Mouse (Mus musculus) CH12.LX (cell line): ENCODE data around the gene Acox3. TPM values are rescaled to one million over a fixed set of nuclear protein-coding genes. Genes with fewer than 3 reads are reported as not detected.
A peak's percentile ranks its signal among the peaks of the same experiment; 100 is the strongest.

ENCODE experiments used
- DNase-seq: peaks from one replicate; pipeline ENCODE4 v3.0.0-alpha.2; 2013; ENCODE audit errors: extremely low read depth
- H3K27ac ChIP-seq: 2 replicates; pipeline ENCODE4 v1.5.1; 2012; ENCODE audit warnings: low read depth, mild to moderate bottlenecking, control low read depth, moderate library complexity; ENCODE audit not compliant: insufficient read depth
- H3K27me3 ChIP-seq: replicated peaks from 2 replicates; pipeline ENCODE3; 2012; ENCODE audit warnings: inconsistent platforms
- H3K36me3 ChIP-seq, 2 experiments: replicated peaks in 1 of 2; 2 replicates each; pipeline versions ENCODE3 to v1.6.1; 2012; ENCODE audit warnings: inconsistent platforms in 1 of 2, low read length in 1 of 2, mild to moderate bottlenecking in 1 of 2, mixed read lengths in 1 of 2, moderate library complexity in 1 of 2; ENCODE audit not compliant: control insufficient read depth in 1 of 2, insufficient read depth in 1 of 2
- H3K4me1 ChIP-seq, 2 experiments: 2 replicates each; pipeline ENCODE4 v1.6.1; 2012; ENCODE audit warnings: inconsistent platforms in 1 of 2, moderate library complexity in 1 of 2; ENCODE audit not compliant: insufficient read depth in 2 of 2, control insufficient read depth in 1 of 2
- H3K4me2 ChIP-seq: 2 replicates; pipeline ENCODE4 v1.6.1; 2012; ENCODE audit warnings: low read depth, mild to moderate bottlenecking, control low read depth; ENCODE audit not compliant: poor library complexity, insufficient read depth, severe bottlenecking
- H3K4me3 ChIP-seq, 3 experiments: fragments of 150-350 bp in 1 of 3; sonication (generic) in 1 of 3; replicated peaks in 1 of 3; 2 replicates each; pipeline versions ENCODE3 to v1.5.1; 2011 to 2012; ENCODE audit warnings: low read depth in 2 of 3, low read length in 2 of 3, mild to moderate bottlenecking in 2 of 3, moderate library complexity in 2 of 3, control low read depth in 1 of 3, improper control_type of control experiment in 1 of 3, inconsistent platforms in 1 of 3, mixed read lengths in 1 of 3; ENCODE audit not compliant: poor library complexity in 1 of 3
- H3K79me2 ChIP-seq: replicated peaks from 2 replicates; pipeline ENCODE4 v1.6.1; 2012; ENCODE audit warnings: mild to moderate bottlenecking, moderate library complexity; ENCODE audit not compliant: control insufficient read depth, poor library complexity, insufficient read depth, severe bottlenecking; ENCODE audit errors: extremely low read depth
- H3K9ac ChIP-seq: 2 replicates; pipeline ENCODE4 v1.6.1; 2012; ENCODE audit warnings: low read depth, mild to moderate bottlenecking, control low read depth, moderate library complexity; ENCODE audit not compliant: insufficient read depth
- H3K9me3 ChIP-seq: replicated peaks from 2 replicates; pipeline ENCODE3; 2012; ENCODE audit warnings: low read length, inconsistent platforms, mixed read lengths
- BHLHE40 ChIP-seq: IDR thresholded peaks from 2 replicates; pipeline ENCODE4 v1.6.1; 2011; ENCODE audit warnings: mild to moderate bottlenecking, low read depth, low read length, improper control_type of control experiment
- CHD2 ChIP-seq: IDR thresholded peaks from 2 replicates; pipeline ENCODE4 v1.6.1; 2011; ENCODE audit warnings: low read length, improper control_type of control experiment
- CTCF ChIP-seq, 2 experiments: IDR thresholded peaks in 1 of 2; conservative IDR thresholded peaks in 1 of 2; 2 replicates each; pipeline ENCODE4 v1.5.1; 2011 to 2012; ENCODE audit warnings: low read depth in 2 of 2, low read length in 2 of 2, improper control_type of control experiment in 1 of 2, inconsistent platforms in 1 of 2, mild to moderate bottlenecking in 1 of 2, moderate library complexity in 1 of 2
- E2F4 ChIP-seq: IDR thresholded peaks from 2 replicates; pipeline ENCODE4 v1.6.1; 2011; ENCODE audit warnings: low read depth, low read length, improper control_type of control experiment; ENCODE audit not compliant: insufficient replicate concordance
- HCFC1 ChIP-seq: IDR thresholded peaks from 2 replicates; pipeline ENCODE4 v1.6.1; 2012; ENCODE audit warnings: low read depth, mild to moderate bottlenecking, inconsistent platforms, low read length, improper control_type of control experiment
- JUN ChIP-seq: IDR thresholded peaks from 2 replicates; pipeline ENCODE4 v1.6.1; 2011; ENCODE audit warnings: low read depth, mild to moderate bottlenecking, low read length, improper control_type of control experiment, moderate library complexity; ENCODE audit not compliant: insufficient read depth
- MAFK ChIP-seq: IDR thresholded peaks from 2 replicates; pipeline ENCODE4 v1.6.1; 2011; ENCODE audit warnings: low read length, improper control_type of control experiment; ENCODE audit not compliant: insufficient replicate concordance
- MXI1 ChIP-seq: IDR thresholded peaks from 2 replicates; pipeline ENCODE4 v1.6.1; 2011; ENCODE audit warnings: mild to moderate bottlenecking, low read depth, low read length, improper control_type of control experiment
- MYC ChIP-seq: IDR thresholded peaks from 2 replicates; pipeline ENCODE4 v1.6.1; 2011; ENCODE audit warnings: low read depth, mild to moderate bottlenecking, improper control_type of control experiment, low read length
- NELFE ChIP-seq: IDR thresholded peaks from 2 replicates; pipeline ENCODE4 v1.6.1; 2011; ENCODE audit warnings: low read depth, low read length, improper control_type of control experiment
- NRF1 ChIP-seq: IDR thresholded peaks from 2 replicates; pipeline ENCODE4 v1.6.1; 2014; ENCODE audit warnings: low read depth, mild to moderate bottlenecking, inconsistent platforms, low read length, improper control_type of control experiment, moderate library complexity
- PAX5 ChIP-seq: IDR thresholded peaks from 2 replicates; pipeline ENCODE4 v1.6.1; 2012; ENCODE audit warnings: low read length, inconsistent platforms, mixed read lengths
- RAD21 ChIP-seq: IDR thresholded peaks from 2 replicates; pipeline ENCODE4 v1.6.1; 2011; ENCODE audit warnings: low read depth, mild to moderate bottlenecking, low read length, improper control_type of control experiment, moderate library complexity
- RCOR1 ChIP-seq: conservative IDR thresholded peaks from 2 replicates; pipeline ENCODE4 v1.6.1; 2012; ENCODE audit warnings: low read depth, mild to moderate bottlenecking, inconsistent platforms, low read length, improper control_type of control experiment
- SMC3 ChIP-seq: IDR thresholded peaks from 2 replicates; pipeline ENCODE4 v1.6.1; 2011; ENCODE audit warnings: low read depth, low read length, improper control_type of control experiment
- UBTF ChIP-seq: IDR thresholded peaks from 2 replicates; pipeline ENCODE4 v1.6.1; 2012; ENCODE audit warnings: low read depth, mild to moderate bottlenecking, inconsistent platforms, low read length, improper control_type of control experiment, moderate library complexity
- USF1 ChIP-seq: IDR thresholded peaks from 2 replicates; pipeline ENCODE4 v1.6.1; 2014; ENCODE audit warnings: low read depth, mild to moderate bottlenecking, inconsistent platforms, low read length, improper control_type of control experiment
- USF2 ChIP-seq: conservative IDR thresholded peaks from 2 replicates; pipeline ENCODE4 v1.6.1; 2011; ENCODE audit warnings: low read depth, low read length, improper control_type of control experiment
- ZC3H11A ChIP-seq: IDR thresholded peaks from 2 replicates; pipeline ENCODE4 v1.6.1; 2012; ENCODE audit warnings: low read depth, mild to moderate bottlenecking, inconsistent platforms, low read length, improper control_type of control experiment
- dilution Hi-C: fragments of 300-500 bp; cut with MboI; formaldehyde crosslinking; loops from 2 replicates; pipeline ENCODE4 v1.14.3; 2020; ENCODE audit warnings: low sequenced_read_pairs; ENCODE audit not compliant: extremely low pct_unique_long_range_greater_than_20kb, extremely low pct_ligation_motif_present
- in situ Hi-C: fragments of 300-500 bp; cut with MboI; formaldehyde crosslinking; loops from 3 replicates; pipeline ENCODE4 v1.14.3; 2019; ENCODE audit warnings: low sequenced_read_pairs, low pct_ligation_motif_present, low pct_unique_long_range_greater_than_20kb, mixed read lengths
- polyA plus RNA-seq: library from polyadenylated mRNA; unstranded; fragments of >175 nt; gene quantifications from 2 replicates; pipeline ENCODE4 v1.2.1, GENCODE M21; 2012; ENCODE audit warnings: low read depth; ENCODE audit not compliant: insufficient read length
- total RNA-seq, 2 experiments: library from RNA; depleted of rRNA; stranded (reverse); fragments of 300-350 nt in 1 of 2; fragments of >200 nt in 1 of 2; gene quantifications; 2 replicates each; pipeline ENCODE4 v1.2.3; 2012 to 2014

Acox3 gene
- total and polyA plus RNA-seq, 3 experiments: 11.5 to 32.3 (median 22.3) TPM

- in situ Hi-C loops: no loop called here
- H3K9me3 ChIP-seq: no peaks in the 10 kb centered on the region
- H3K79me2 ChIP-seq: no peaks in the 10 kb centered on the region
- dilution Hi-C loops: no loop called here
- H3K27me3 ChIP-seq: peaks cover 42% of the 10 kb centered on the region
- no peak overlapping the region for H3K27ac ChIP-seq
- H3K4me1 ChIP-seq: peaks cover 4 to 5% of the 10 kb centered on the region in 2 experiments; a peak in 3 of 4 replicates
- H3K4me3 ChIP-seq: no peak overlapping the region
- H3K9ac ChIP-seq: no peak overlapping the region
- no peak overlapping the region for H3K4me2 ChIP-seq
- H3K36me3 ChIP-seq: no peaks in the 10 kb centered on the region
- no peak for TF ChIP-seq USF2
- peak; percentile 68 for TF ChIP-seq SMC3
- TF ChIP-seq JUN: no peak
- peak; percentile 29; the same call in 1 of the 2 replicates for TF ChIP-seq NRF1
- TF ChIP-seq CTCF (conservative IDR thresholded peaks at IDR 0.05 in 1 of 2, IDR thresholded peaks at IDR 0.05 in 1 of 2; ENCODE audit: low read depth in 2 of 2, low read length in 2 of 2): peak in 1 of 2 experiments; percentile 76; a peak in 2 of 4 replicates
- peak; percentile 35 for TF ChIP-seq RAD21
- no peak for TF ChIP-seq MYC
- no peak for TF ChIP-seq MAFK
- TF ChIP-seq, all 38 proteins: peak for 4
- no peak for DNase-seq
These were observed 70.0 kb downstream of the Acox3 start for GRCm38 (mm10) chr5:35652872-35653271.

- Histone ChIP-seq H3K4me2 (no peak overlapping the region), H3K79me2 (no peaks in the 10 kb centered on the region), H3K9ac (no peak overlapping the region), H3K27ac (no peak overlapping the region), H3K4me3 (no peak overlapping the region), H3K27me3 (peaks cover 42% of the 10 kb centered on the region), H3K36me3 (no peaks in the 10 kb centered on the region), H3K9me3 (no peaks in the 10 kb centered on the region)
- no peak for DNase-seq
- in situ Hi-C loops: no loop called here
- TF ChIP-seq SMC3 (no peak), CHD2 (no peak), CTCF (conservative IDR thresholded peaks at IDR 0.05 in 1 of 2, IDR thresholded peaks at IDR 0.05 in 1 of 2; ENCODE audit: low read depth in 2 of 2, low read length in 2 of 2) (no peak), USF2 (no peak), BHLHE40 (no peak), ZC3H11A (no peak), E2F4 (no peak), MYC (no peak), RCOR1 (no peak), UBTF (no peak), PAX5 (no peak), NELFE (no peak), HCFC1 (no peak), MXI1 (no peak), USF1 (no peak)
- TF ChIP-seq, all 38 proteins: peak for 0
- dilution Hi-C loops: no loop called here
- peaks cover 4 to 5% of the 10 kb centered on the region in 2 experiments; a peak in 3 of 4 replicates for H3K4me1 ChIP-seq
These were observed 71.0 kb downstream of the Acox3 start for GRCm38 (mm10) chr5:35653743-35654395.
